Mouse (Mus musculus): ENCODE data around the gene Hist1h3g. TPM values are rescaled to one million over a fixed set of nuclear protein-coding genes. Genes with fewer than 3 reads are reported as not detected.
"Not testable (repeated sequence)": the region's sequence is repeated elsewhere in the genome, so short reads cannot be mapped to it uniquely, and the experiment has no call there.

Gene Hist1h3g
- polyA plus RNA-seq, 1 experiment from 2014 or later: 4.1 TPM

DNA sequence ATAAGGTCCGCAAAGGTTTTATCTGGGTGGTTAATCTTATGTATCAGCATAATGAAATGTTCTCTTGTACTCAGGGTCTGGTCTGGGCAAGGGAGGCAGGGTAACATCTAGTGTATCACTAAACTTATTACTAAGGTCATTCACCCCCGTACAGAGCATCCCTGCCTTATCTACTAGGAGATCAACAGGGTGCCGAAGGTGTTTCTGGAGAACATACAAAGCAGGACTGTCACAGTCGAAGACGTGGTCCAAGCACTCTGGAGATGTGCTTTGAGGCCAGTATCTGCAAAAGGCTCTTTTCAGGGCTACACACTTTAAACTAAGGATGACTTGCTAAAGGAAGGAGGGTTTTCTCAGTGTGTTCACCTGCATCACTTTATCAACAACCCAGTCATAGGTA lies 11.5 kb downstream of the Hist1h3g start:
- WGBS: 74% methylated on average over 5 of the region's 5 CpGs
- H3K4me1 ChIP-seq (ENCODE audit: control insufficient read depth, insufficient read depth, low read length): peaks cover 7% of the 10 kb centered on the region; the same call in 1 of the 2 replicates
- no peaks in the 10 kb centered on the region for H3K27me3 ChIP-seq (replicated peaks; ENCODE audit: control insufficient read depth, insufficient read depth, low read length)
- no peaks in the 10 kb centered on the region for H3K36me3 ChIP-seq (ENCODE audit: control insufficient read depth, insufficient read depth, low read length)
- H3K9me3 ChIP-seq (ENCODE audit: control insufficient read depth, low read length): no peaks in the 10 kb centered on the region
- no peak overlapping the region for H3K27ac ChIP-seq (replicated peaks; ENCODE audit: low read depth, low read length)
- no peak overlapping the region for H3K9ac ChIP-seq (ENCODE audit: low read depth, low read length)
- ATAC-seq (ENCODE audit: low read depth) (no peak), DNase-seq (ENCODE audit: low spot score) (no peak)
- no peak overlapping the region for H3K4me2 ChIP-seq (ENCODE audit: low read depth, low read length)
- no peak overlapping the region for H3K4me3 ChIP-seq (ENCODE audit: low read depth, low read length)

DNA sequence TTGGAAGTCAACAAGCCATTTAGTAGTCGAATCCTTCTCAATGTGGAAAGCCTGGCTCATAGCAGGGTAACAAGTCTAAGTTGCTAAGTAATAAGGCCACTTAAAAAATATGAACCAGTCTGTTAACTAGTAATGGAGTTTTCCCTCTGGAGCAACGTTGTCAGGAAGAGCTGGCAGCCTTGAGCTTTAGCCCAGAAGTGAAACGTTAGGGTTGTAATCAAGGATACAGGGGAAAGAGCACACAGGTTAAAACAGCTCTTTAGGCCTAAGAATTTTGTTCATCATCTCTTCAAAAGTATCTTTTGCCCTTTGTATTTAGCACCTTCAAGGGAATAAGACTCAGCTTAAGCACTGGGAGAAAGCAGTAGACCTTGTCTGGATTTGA lies 15.5 kb downstream of the Hist1h3g start:
- H3K9ac ChIP-seq (ENCODE audit: low read depth, low read length): peak overlapping the region; percentile 70
- H3K27me3 ChIP-seq (replicated peaks; ENCODE audit: control insufficient read depth, insufficient read depth, low read length): no peaks in the 10 kb centered on the region
- ATAC-seq (ENCODE audit: low read depth): no peak

DNA sequence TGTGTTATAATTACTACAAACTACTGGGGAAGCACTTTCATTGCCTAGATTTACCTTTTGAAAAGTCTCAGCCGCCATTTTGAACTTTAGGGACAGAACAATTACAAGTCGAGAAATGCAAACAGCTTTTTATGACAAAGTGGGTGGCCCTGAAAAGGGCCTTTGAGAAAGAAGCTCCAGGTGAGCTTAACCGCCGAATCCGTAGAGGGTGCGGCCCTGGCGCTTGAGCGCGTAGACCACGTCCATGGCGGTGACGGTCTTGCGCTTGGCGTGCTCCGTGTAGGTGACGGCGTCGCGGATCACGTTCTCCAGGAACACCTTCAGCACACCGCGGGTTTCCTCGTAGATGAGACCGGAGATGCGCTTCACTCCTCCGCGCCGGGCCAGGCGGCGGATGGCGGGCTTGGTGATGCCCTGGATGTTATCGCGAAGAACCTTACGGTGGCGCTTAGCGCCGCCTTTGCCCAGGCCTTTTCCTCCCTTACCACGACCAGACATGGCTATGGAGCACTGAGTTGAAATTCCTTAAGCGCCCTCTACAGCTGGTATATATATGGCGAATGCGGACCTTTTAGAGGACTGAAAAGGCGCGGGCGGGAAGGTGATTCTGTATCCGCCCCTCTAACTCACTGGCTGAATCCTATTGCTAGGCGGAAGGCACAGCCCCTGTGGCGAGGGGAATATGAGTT lies 16.1 kb downstream of the Hist1h3g start, which contains the start of gene Hist1h4f:
Gene Hist1h4f (minus strand): TSS at position 503 of the 689 bp plus-strand sequence.
- Histone ChIP-seq H3K4me2 (ENCODE audit: low read depth, low read length) (peak within 1 kb of the TSS; percentile 64), H3K4me3 (ENCODE audit: low read depth, low read length) (peak within 1 kb of the TSS; percentile 47), H3K27ac (replicated peaks; ENCODE audit: low read depth, low read length) (peak within 1 kb of the TSS; percentile 93), H3K4me1 (ENCODE audit: control insufficient read depth, insufficient read depth, low read length) (peaks cover 12% of the 10 kb centered on the region; the same call in 1 of the 2 replicates), H3K9ac (ENCODE audit: low read depth, low read length) (peak within 1 kb of the TSS; percentile 70)
- not testable (repeated sequence) for H3K36me3 ChIP-seq (ENCODE audit: control insufficient read depth, insufficient read depth, low read length); H3K9me3 ChIP-seq (ENCODE audit: control insufficient read depth, low read length); H3K27me3 ChIP-seq (replicated peaks; ENCODE audit: control insufficient read depth, insufficient read depth, low read length)
- WGBS: under 1% methylated on average over 34 of the region's 47 CpGs
- peak; percentile 98 for DNase-seq (ENCODE audit: low spot score)
- peak; percentile 84 for ATAC-seq (ENCODE audit: low read depth)

More for the DNA sequence above, 15.5 kb downstream of the Hist1h3g start:
- peak overlapping the region; percentile 64 for H3K4me2 ChIP-seq (ENCODE audit: low read depth, low read length)
- H3K36me3 ChIP-seq (ENCODE audit: control insufficient read depth, insufficient read depth, low read length): no peaks in the 10 kb centered on the region
- no peaks in the 10 kb centered on the region for H3K9me3 ChIP-seq (ENCODE audit: control insufficient read depth, low read length)
- H3K4me1 ChIP-seq (ENCODE audit: control insufficient read depth, insufficient read depth, low read length): peaks cover 12% of the 10 kb centered on the region; the same call in 1 of the 2 replicates
- 8% methylated on average over 3 of the region's 3 CpGs for WGBS
- H3K4me3 ChIP-seq (ENCODE audit: low read depth, low read length): peak overlapping the region; percentile 47
- peak overlapping the region; percentile 93 for H3K27ac ChIP-seq (replicated peaks; ENCODE audit: low read depth, low read length)
- no peak for DNase-seq (ENCODE audit: low spot score)

DNA sequence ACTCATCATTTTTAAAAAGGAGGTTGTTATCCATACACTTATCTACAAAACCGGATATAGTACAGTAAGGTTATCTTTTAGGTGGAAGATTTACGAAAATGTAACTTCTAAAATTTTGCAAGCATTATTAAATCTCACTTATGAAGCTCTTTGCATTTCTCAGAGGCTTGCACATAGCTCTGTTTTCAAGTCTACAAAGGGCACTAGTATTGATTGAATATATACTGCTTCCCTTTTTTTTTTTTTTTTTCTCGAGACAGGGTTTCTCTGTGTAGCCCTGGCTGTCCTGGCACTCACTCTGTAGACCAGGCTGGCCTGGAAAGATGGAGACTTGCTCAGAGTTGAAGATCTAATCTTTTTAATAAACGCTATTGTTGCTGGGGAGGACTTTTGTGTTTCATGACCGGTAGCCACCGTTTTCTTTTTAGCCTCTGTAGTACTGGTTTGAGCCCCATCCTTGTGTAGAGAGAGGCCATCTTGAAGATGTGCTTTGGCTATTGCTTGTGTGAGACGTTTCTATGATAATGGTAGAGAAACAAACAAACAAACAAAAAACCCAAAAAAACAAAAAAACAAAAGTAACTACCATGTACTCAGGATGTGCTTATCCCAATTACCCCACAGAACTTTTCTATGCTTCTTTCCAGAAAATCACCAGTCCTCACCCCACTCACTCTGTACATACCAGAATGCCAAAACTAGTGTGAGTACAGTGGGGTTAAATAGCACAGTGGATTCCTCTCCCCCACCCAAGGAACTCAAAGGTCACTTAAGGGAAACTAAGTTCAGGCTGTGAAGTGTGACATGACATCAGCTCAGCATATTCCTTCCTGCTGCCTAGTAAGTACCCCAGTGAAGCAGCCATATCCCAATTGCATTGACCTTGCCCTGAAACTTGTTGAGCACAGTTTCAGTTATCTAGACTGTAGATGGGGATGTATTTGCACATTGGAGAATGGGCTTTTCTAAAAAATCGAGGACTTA lies 17.0 kb downstream of the Hist1h3g start:
- H3K4me1 ChIP-seq (ENCODE audit: control insufficient read depth, insufficient read depth, low read length): peaks cover 14% of the 10 kb centered on the region; the same call in 1 of the 2 replicates
- H3K4me2 ChIP-seq (ENCODE audit: low read depth, low read length): peak overlapping the region; percentile 64
- H3K4me3 ChIP-seq (ENCODE audit: low read depth, low read length): peak overlapping the region; percentile 47
- no peaks in the 10 kb centered on the region for H3K36me3 ChIP-seq (ENCODE audit: control insufficient read depth, insufficient read depth, low read length)
- no peak for ATAC-seq (ENCODE audit: low read depth)
- H3K9me3 ChIP-seq (ENCODE audit: control insufficient read depth, low read length): no peaks in the 10 kb centered on the region
- no peak for DNase-seq (ENCODE audit: low spot score)
- H3K9ac ChIP-seq (ENCODE audit: low read depth, low read length): peak overlapping the region; percentile 70; the same call in 1 of the 2 replicates
- H3K27ac ChIP-seq (replicated peaks; ENCODE audit: low read depth, low read length): peak overlapping the region; percentile 93
- 47% methylated on average over 8 of the region's 8 CpGs for WGBS
- no peaks in the 10 kb centered on the region for H3K27me3 ChIP-seq (replicated peaks; ENCODE audit: control insufficient read depth, insufficient read depth, low read length)

DNA sequence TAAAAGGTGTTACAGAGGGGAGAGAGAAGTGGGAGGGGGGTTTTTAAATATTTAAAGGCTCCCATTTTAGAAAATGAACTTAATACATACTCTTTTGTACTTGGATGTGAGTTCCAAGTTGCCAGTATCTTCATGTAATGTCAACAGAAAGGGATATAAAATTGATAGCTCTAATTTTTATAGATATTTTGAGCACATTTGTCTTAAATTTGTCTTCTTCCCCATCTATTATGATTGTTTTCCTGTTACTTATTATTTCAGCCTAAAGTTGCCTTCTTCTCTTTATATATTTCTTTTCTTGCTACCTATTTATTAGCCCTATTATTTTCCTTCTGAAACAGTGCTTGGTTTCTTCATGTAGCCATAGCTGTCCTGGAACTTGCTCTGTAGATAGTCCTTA lies 17.7 kb downstream of the Hist1h3g start, which contains the start of gene Hist1h1d:
Gene Hist1h1d (plus strand): TSS at position 301 of the 400 bp plus-strand sequence.
- Histone ChIP-seq H3K27ac (replicated peaks; ENCODE audit: low read depth, low read length) (peak within 1 kb of the TSS; percentile 98), H3K4me3 (ENCODE audit: low read depth, low read length) (peak within 1 kb of the TSS; percentile 58; the same call in 1 of the 2 replicates), H3K36me3 (ENCODE audit: control insufficient read depth, insufficient read depth, low read length) (no peaks in the 10 kb centered on the region), H3K9me3 (ENCODE audit: control insufficient read depth, low read length) (no peaks in the 10 kb centered on the region), H3K4me2 (ENCODE audit: low read depth, low read length) (peak within 1 kb of the TSS; percentile 97), H3K4me1 (ENCODE audit: control insufficient read depth, insufficient read depth, low read length) (peaks cover 14% of the 10 kb centered on the region; the same call in 1 of the 2 replicates), H3K27me3 (replicated peaks; ENCODE audit: control insufficient read depth, insufficient read depth, low read length) (no peaks in the 10 kb centered on the region), H3K9ac (ENCODE audit: low read depth, low read length) (peak within 1 kb of the TSS; percentile 87; the same call in 1 of the 2 replicates)
- ATAC-seq (ENCODE audit: low read depth): no peak
- DNase-seq (ENCODE audit: low spot score): no peak

DNA sequence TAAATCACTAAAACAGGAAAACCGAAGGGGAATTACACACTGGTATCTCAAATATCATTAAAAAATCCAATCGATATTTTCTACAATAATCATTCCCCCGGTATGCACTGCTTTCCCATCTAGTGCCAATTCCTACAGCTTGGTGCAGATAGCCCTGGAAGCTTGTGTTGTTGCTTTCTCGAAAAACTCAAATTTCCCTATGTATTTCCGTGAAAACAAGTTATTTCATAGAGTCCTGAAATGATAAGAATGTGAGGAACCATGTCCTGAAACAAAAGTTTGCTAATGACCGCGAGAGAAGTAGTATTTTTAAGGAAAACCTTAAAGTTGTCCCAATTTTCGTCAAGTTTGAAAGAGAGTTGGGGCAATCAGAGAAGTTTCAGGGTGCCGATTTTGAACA lies 19.2 kb downstream of the Hist1h3g start:
- peak overlapping the region; percentile 98 for H3K27ac ChIP-seq (replicated peaks; ENCODE audit: low read depth, low read length)
- no peaks in the 10 kb centered on the region for H3K9me3 ChIP-seq (ENCODE audit: control insufficient read depth, low read length)
- H3K4me2 ChIP-seq (ENCODE audit: low read depth, low read length): peak overlapping the region; percentile 97
- DNase-seq (ENCODE audit: low spot score): no peak
- 20% methylated on average over 9 of the region's 9 CpGs for WGBS
- peaks cover 14% of the 10 kb centered on the region; the same call in 1 of the 2 replicates for H3K4me1 ChIP-seq (ENCODE audit: control insufficient read depth, insufficient read depth, low read length)
- H3K27me3 ChIP-seq (replicated peaks; ENCODE audit: control insufficient read depth, insufficient read depth, low read length): no peaks in the 10 kb centered on the region
- peak overlapping the region; percentile 87 for H3K9ac ChIP-seq (ENCODE audit: low read depth, low read length)
- peak overlapping the region; percentile 58 for H3K4me3 ChIP-seq (ENCODE audit: low read depth, low read length)
- no peak for ATAC-seq (ENCODE audit: low read depth)
- no peaks in the 10 kb centered on the region for H3K36me3 ChIP-seq (ENCODE audit: control insufficient read depth, insufficient read depth, low read length)

DNA sequence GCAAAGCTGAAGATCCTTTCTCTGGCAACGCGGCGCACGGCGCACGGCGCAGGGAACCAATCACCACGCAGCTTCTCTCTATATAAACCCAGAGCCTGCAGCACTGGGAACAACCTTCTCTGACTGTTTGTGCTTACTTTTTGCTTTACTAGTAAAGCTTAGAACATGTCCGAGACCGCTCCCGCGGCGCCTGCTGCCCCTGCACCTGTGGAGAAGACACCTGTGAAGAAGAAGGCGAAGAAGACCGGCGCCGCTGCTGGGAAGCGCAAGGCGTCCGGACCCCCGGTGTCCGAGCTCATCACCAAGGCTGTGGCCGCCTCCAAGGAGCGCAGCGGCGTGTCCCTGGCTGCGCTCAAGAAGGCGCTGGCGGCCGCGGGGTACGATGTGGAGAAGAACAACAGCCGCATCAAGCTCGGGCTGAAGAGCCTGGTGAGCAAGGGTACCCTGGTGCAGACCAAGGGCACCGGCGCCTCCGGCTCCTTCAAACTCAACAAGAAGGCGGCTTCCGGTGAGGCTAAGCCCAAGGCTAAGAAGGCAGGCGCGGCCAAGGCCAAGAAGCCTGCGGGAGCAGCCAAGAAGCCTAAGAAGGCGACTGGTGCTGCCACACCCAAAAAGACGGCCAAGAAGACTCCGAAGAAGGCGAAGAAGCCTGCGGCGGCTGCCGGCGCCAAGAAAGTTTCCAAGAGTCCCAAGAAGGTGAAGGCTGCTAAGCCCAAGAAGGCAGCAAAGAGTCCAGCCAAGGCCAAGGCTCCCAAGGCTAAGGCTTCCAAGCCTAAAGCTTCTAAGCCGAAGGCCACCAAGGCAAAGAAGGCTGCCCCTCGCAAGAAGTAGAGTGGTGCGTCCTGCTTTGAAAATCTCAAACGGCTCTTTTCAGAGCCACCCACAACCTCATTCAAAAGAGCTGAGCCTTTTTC lies 20.0 kb downstream of the Hist1h3g start:
- peak; percentile 89 for ATAC-seq (ENCODE audit: low read depth)
- Histone ChIP-seq H3K36me3 (ENCODE audit: control insufficient read depth, insufficient read depth, low read length) (no peaks in the 10 kb centered on the region), H3K4me2 (ENCODE audit: low read depth, low read length) (peak overlapping the region; percentile 97), H3K4me3 (ENCODE audit: low read depth, low read length) (peak overlapping the region; percentile 58), H3K9ac (ENCODE audit: low read depth, low read length) (peak overlapping the region; percentile 87), H3K9me3 (ENCODE audit: control insufficient read depth, low read length) (no peaks in the 10 kb centered on the region), H3K27me3 (replicated peaks; ENCODE audit: control insufficient read depth, insufficient read depth, low read length) (no peaks in the 10 kb centered on the region), H3K4me1 (ENCODE audit: control insufficient read depth, insufficient read depth, low read length) (peaks cover 14% of the 10 kb centered on the region; the same call in 1 of the 2 replicates), H3K27ac (replicated peaks; ENCODE audit: low read depth, low read length) (peak overlapping the region; percentile 98)
- DNase-seq (ENCODE audit: low spot score): peak; percentile 96
- 0% methylated on average over 49 of the region's 54 CpGs for WGBS
